Mouse (Mus musculus) liver, embryonic 11.5 days (tissue): ENCODE measurements around the gene Bmp2. TPM values are rescaled to one million over a fixed set of nuclear protein-coding genes. Genes with fewer than 3 reads are reported as not detected.
A peak's percentile ranks its signal among the peaks of the same experiment; 100 is the strongest.

ENCODE experiments used
- ATAC-seq: fragments of 200-750 bp; cut with Nextera tagmentation; replicated peaks from 2 replicates; pipeline ENCODE4 v1.8.0; 2017; ENCODE audit warnings: moderate number of reproducible peaks, mild to moderate bottlenecking, moderate TSS enrichment, moderate library complexity; ENCODE audit not compliant: low FRiP score
- DNase-seq: peaks from one replicate; pipeline ENCODE4 v3.0.0-alpha.2; 2017; ENCODE audit warnings: low spot score
- H3K27ac ChIP-seq: fragments of 300-500 bp; sonication (generic); 2 replicates; pipeline ENCODE4 v1.5.1; 2014; ENCODE audit warnings: mild to moderate bottlenecking, low read depth, low read length, control low read depth
- H3K27me3 ChIP-seq: fragments of 300-500 bp; sonication (generic); replicated peaks from 2 replicates; pipeline ENCODE4 v1.6.1; 2014; ENCODE audit warnings: low read length, mixed read lengths; ENCODE audit not compliant: control insufficient read depth, insufficient read depth
- H3K36me3 ChIP-seq: fragments of 300-500 bp; sonication (generic); 2 replicates; pipeline ENCODE4 v1.6.1; 2014; ENCODE audit warnings: mild to moderate bottlenecking, low read length, moderate library complexity, mixed read lengths; ENCODE audit not compliant: control insufficient read depth, insufficient read depth
- H3K4me1 ChIP-seq: fragments of 300-500 bp; sonication (generic); replicated peaks from 2 replicates; pipeline ENCODE4 v1.6.1; 2014; ENCODE audit warnings: low read length, mixed read lengths; ENCODE audit not compliant: control insufficient read depth, insufficient read depth
- H3K4me2 ChIP-seq: fragments of 300-500 bp; sonication (generic); 2 replicates; pipeline ENCODE4 v1.6.1; 2014; ENCODE audit warnings: mild to moderate bottlenecking, control low read depth, moderate library complexity
- H3K4me3 ChIP-seq: fragments of 300-500 bp; sonication (generic); 2 replicates; pipeline ENCODE4 v1.5.1; 2014; ENCODE audit warnings: low read depth, low read length, control low read depth
- H3K9ac ChIP-seq: fragments of 300-500 bp; sonication (generic); 2 replicates; pipeline ENCODE4 v1.6.1; 2014; ENCODE audit warnings: low read depth, low read length, control low read depth
- H3K9me3 ChIP-seq: fragments of 300-500 bp; sonication (generic); 2 replicates; pipeline ENCODE4 v1.6.1; 2016; ENCODE audit warnings: low read length, inconsistent platforms, mixed read lengths; ENCODE audit not compliant: control insufficient read depth
- WGBS: fragments of 180-500 bp; shearing (Covaris S2); extraction: QIAGEN DNeasy Blood & Tissue Kit; methylation state at CpG from one replicate; pipeline ENCODE4 v1.1.7; 2014; 5-methylcytosine and 5-hydroxymethylcytosine counted together
- polyA plus RNA-seq: library from polyadenylated mRNA; unstranded; fragments of >200 nt; fragmentation: Nextera tagmentation; extraction: Ambion mirVana; gene quantifications from 2 replicates; pipeline ENCODE4 v1.2.1, GENCODE M21; 2014

Gene Bmp2
- 7.1 and 8.4 TPM in 2 replicates for polyA plus RNA-seq

GRCm38 (mm10) chr2:133552031-133552841, at the start of gene Bmp2:
Bmp2 (plus strand) TSS chr2:133552159.
- Histone ChIP-seq H3K4me2 (peak within 1 kb of the TSS; percentile 77), H3K4me1 (0 out of 2 replicates have a peak, but pooled peaks cover 2% of the 10 kb centered on the region), H3K36me3 (no peaks in the 10 kb centered on the region), H3K27ac (no peak within 1 kb of the TSS), H3K9ac (peak within 1 kb of the TSS; percentile 39), H3K27me3 (peaks cover 58% of the 10 kb centered on the region), H3K9me3 (no peaks in the 10 kb centered on the region), H3K4me3 (peak within 1 kb of the TSS; percentile 57)
- peak; percentile 57 for DNase-seq
- ATAC-seq = peak; percentile 49
- WGBS = under 1% methylated on average over 99 of the region's 110 CpGs

GRCm38 (mm10) chr2:133505678-133506077, 46.3 kb upstream of the Bmp2 start:
- DNase-seq (no peak), ATAC-seq (no peak)
- no peak overlapping the region for H3K27ac ChIP-seq
- no peaks in the 10 kb centered on the region for H3K27me3 ChIP-seq
- H3K9me3 ChIP-seq = no peaks in the 10 kb centered on the region
- no peak overlapping the region for H3K4me2 ChIP-seq
- no peaks in the 10 kb centered on the region for H3K36me3 ChIP-seq
- no peak overlapping the region for H3K4me3 ChIP-seq
- WGBS = 42% methylated on average over 2 of the region's 2 CpGs
- H3K9ac ChIP-seq = no peak overlapping the region
- no peaks in the 10 kb centered on the region for H3K4me1 ChIP-seq

- Histone ChIP-seq H3K27me3 (no peaks in the 10 kb centered on the region), H3K4me2 (no peak overlapping the region), H3K4me1 (no peaks in the 10 kb centered on the region), H3K27ac (no peak overlapping the region), H3K36me3 (no peaks in the 10 kb centered on the region), H3K9me3 (no peaks in the 10 kb centered on the region), H3K4me3 (no peak overlapping the region), H3K9ac (no peak overlapping the region)
- DNase-seq (no peak), ATAC-seq (no peak)
- whole genome bisulfite sequencing = 64% methylated on average over 4 of the region's 4 CpGs
Measured at GRCm38 (mm10) chr2:133507045-133507444, 44.9 kb upstream of the Bmp2 start.

- Histone ChIP-seq H3K36me3 (no peaks in the 10 kb centered on the region), H3K27me3 (no peaks in the 10 kb centered on the region), H3K4me3 (no peak overlapping the region), H3K27ac (no peak overlapping the region), H3K9ac (no peak overlapping the region), H3K9me3 (no peaks in the 10 kb centered on the region), H3K4me2 (no peak overlapping the region), H3K4me1 (no peaks in the 10 kb centered on the region)
- 80% methylated on average over 16 of the region's 16 CpGs for WGBS
- no peak for ATAC-seq
- no peak for DNase-seq
Measured at GRCm38 (mm10) chr2:133509141-133509540, 42.8 kb upstream of the Bmp2 start.

- DNase-seq (no peak), ATAC-seq (no peak)
- Histone ChIP-seq H3K4me2 (no peak overlapping the region), H3K4me3 (no peak overlapping the region), H3K9me3 (no peaks in the 10 kb centered on the region), H3K36me3 (no peaks in the 10 kb centered on the region), H3K27me3 (no peaks in the 10 kb centered on the region), H3K4me1 (no peaks in the 10 kb centered on the region), H3K9ac (no peak overlapping the region), H3K27ac (no peak overlapping the region)
- WGBS = 56% methylated on average over 9 of the region's 9 CpGs
Measured at GRCm38 (mm10) chr2:133511011-133511779, 40.8 kb upstream of the Bmp2 start.

- Histone ChIP-seq H3K9me3 (no peaks in the 10 kb centered on the region), H3K9ac (no peak overlapping the region), H3K4me2 (no peak overlapping the region), H3K4me3 (no peak overlapping the region), H3K4me1 (no peaks in the 10 kb centered on the region), H3K36me3 (no peaks in the 10 kb centered on the region), H3K27me3 (no peaks in the 10 kb centered on the region), H3K27ac (no peak overlapping the region)
- DNase-seq = no peak
- ATAC-seq = no peak
- WGBS = 82% methylated on average over 4 of the region's 4 CpGs
Measured at GRCm38 (mm10) chr2:133516331-133517046, 35.5 kb upstream of the Bmp2 start.

- H3K27ac ChIP-seq = no peak overlapping the region
- no peak overlapping the region for H3K4me3 ChIP-seq
- no peaks in the 10 kb centered on the region for H3K36me3 ChIP-seq
- ATAC-seq = no peak
- H3K9ac ChIP-seq = no peak overlapping the region
- 53% methylated on average over 2 of the region's 2 CpGs for WGBS
- no peak for DNase-seq
- no peaks in the 10 kb centered on the region for H3K9me3 ChIP-seq
- H3K4me2 ChIP-seq = no peak overlapping the region
- H3K4me1 ChIP-seq = no peaks in the 10 kb centered on the region
- H3K27me3 ChIP-seq = no peaks in the 10 kb centered on the region
Measured at GRCm38 (mm10) chr2:133517867-133518266, 34.1 kb upstream of the Bmp2 start.

- Histone ChIP-seq H3K27ac (no peak overlapping the region), H3K4me1 (no peaks in the 10 kb centered on the region), H3K4me2 (no peak overlapping the region), H3K9ac (no peak overlapping the region), H3K9me3 (no peaks in the 10 kb centered on the region), H3K36me3 (no peaks in the 10 kb centered on the region), H3K4me3 (no peak overlapping the region), H3K27me3 (no peaks in the 10 kb centered on the region)
- no peak for ATAC-seq
- no peak for DNase-seq
- 78% methylated on average over 5 of the region's 5 CpGs for WGBS
Measured at GRCm38 (mm10) chr2:133521193-133521592, 30.8 kb upstream of the Bmp2 start.
